Mouse (Mus musculus) kidney, embryonic 16.5 days (tissue): ENCODE measurements around the gene Rmdn2. TPM values are rescaled to one million over a fixed set of nuclear protein-coding genes. Genes with fewer than 3 reads are reported as not detected.
A peak's percentile ranks its signal among the peaks of the same experiment; 100 is the strongest.

Experiments used
- ATAC-seq: fragments of 200-750 bp; cut with Nextera tagmentation; 2 replicates; pipeline ENCODE4 v1.8.0; 2017; ENCODE audit warnings: moderate TSS enrichment; ENCODE audit not compliant: low FRiP score, low TSS enrichment
- H3K27ac ChIP-seq: fragments of 300-500 bp; sonication (generic); 2 replicates; pipeline ENCODE4 v1.5.1; 2014; ENCODE audit warnings: low read length
- H3K27me3 ChIP-seq: fragments of 300-500 bp; sonication (generic); 2 replicates; pipeline ENCODE4 v1.6.1; 2014; ENCODE audit warnings: low read length, control low read depth, mixed read lengths; ENCODE audit not compliant: insufficient read depth
- H3K36me3 ChIP-seq: fragments of 300-500 bp; sonication (generic); 2 replicates; pipeline ENCODE4 v1.6.1; 2014; ENCODE audit warnings: low read length, control low read depth, mixed read lengths; ENCODE audit not compliant: insufficient read depth
- H3K4me1 ChIP-seq: fragments of 300-500 bp; sonication (generic); 2 replicates; pipeline ENCODE4 v1.6.1; 2014; ENCODE audit warnings: low read length, control low read depth, mixed read lengths; ENCODE audit not compliant: insufficient read depth
- H3K4me2 ChIP-seq: fragments of 300-500 bp; sonication (generic); replicated peaks from 2 replicates; pipeline ENCODE4 v1.6.1; 2014; ENCODE audit warnings: low read depth, low read length
- H3K4me3 ChIP-seq: fragments of 300-500 bp; sonication (generic); 2 replicates; pipeline ENCODE4 v1.5.1; 2014; ENCODE audit warnings: mild to moderate bottlenecking, low read length
- H3K9ac ChIP-seq: fragments of 300-500 bp; sonication (generic); replicated peaks from 2 replicates; pipeline ENCODE4 v1.6.1; 2014; ENCODE audit warnings: low read length
- H3K9me3 ChIP-seq: fragments of 300-500 bp; sonication (generic); 2 replicates; pipeline ENCODE4 v1.6.1; 2016; ENCODE audit warnings: low read length, control low read depth
- WGBS: fragments of 180-500 bp; shearing (Covaris S2); extraction: QIAGEN DNeasy Blood & Tissue Kit; methylation state at CpG from one replicate; pipeline ENCODE4 v1.1.7; 2014; 5-methylcytosine and 5-hydroxymethylcytosine counted together
- polyA plus RNA-seq: library from polyadenylated mRNA; unstranded; fragments of >200 nt; fragmentation: Nextera tagmentation; extraction: Ambion mirVana; gene quantifications from 2 replicates; pipeline ENCODE4 v1.2.1, GENCODE M21; 2015

Gene Rmdn2
- polyA plus RNA-seq, 1 experiment from 2014 or later, result 16.5 TPM

DNA sequence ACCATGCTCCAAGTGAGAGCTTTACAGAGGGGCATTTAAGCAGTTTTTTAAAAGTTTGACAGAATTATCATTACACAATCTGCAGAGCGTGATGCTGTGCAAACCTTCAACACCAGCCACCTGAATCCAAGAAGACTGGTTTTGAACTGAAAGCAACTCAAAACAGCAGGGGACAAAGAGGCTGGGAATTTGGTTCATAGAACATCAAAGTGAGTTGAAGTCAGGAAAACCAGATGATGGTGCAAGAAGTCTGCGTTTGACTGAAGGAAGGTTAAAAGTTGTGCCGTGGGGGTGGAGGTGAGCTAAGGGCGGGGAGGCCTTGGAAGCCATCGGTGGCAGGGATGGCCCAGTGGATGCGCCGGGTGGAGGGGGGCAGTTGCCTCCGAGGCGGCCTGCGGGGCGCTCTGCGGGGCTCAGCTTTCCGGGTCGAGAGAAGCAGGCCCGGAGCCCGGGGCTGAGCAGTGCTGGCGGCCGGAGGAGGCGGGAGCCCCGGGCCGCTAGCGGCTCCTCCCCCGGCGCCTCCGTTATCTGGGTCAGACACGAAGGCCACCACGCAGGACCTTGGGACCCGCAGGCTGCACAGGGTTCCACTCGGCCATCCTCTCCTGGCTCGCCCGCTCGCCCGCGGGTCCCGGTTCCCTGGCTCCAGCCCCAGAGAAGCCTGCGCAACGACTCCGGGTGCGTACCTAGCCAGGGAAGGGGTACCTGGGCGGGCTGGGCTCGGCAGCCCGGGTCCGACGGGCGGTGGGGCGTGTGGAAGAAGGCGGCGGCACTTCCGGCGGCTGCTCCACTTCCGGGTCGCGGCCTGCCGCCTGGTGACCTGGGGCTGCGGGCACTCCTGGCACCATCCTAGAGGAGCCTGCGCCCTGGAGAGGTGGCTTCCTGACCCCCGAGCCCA, 3.3 kb downstream of the Rmdn2 start:
- 2% methylated on average over 55 of the region's 57 CpGs for WGBS
- Histone ChIP-seq H3K9ac (peak overlapping the region; percentile 90), H3K4me3 (peak overlapping the region; percentile 69), H3K9me3 (no peaks in the 10 kb centered on the region), H3K4me1 (peaks cover 4% of the 10 kb centered on the region; the same call in 1 of the 2 replicates), H3K36me3 (no peaks in the 10 kb centered on the region), H3K27ac (peak overlapping the region; percentile 83), H3K4me2 (peak overlapping the region; percentile 74), H3K27me3 (no peaks in the 10 kb centered on the region)
- peak; percentile 93 for ATAC-seq

DNA sequence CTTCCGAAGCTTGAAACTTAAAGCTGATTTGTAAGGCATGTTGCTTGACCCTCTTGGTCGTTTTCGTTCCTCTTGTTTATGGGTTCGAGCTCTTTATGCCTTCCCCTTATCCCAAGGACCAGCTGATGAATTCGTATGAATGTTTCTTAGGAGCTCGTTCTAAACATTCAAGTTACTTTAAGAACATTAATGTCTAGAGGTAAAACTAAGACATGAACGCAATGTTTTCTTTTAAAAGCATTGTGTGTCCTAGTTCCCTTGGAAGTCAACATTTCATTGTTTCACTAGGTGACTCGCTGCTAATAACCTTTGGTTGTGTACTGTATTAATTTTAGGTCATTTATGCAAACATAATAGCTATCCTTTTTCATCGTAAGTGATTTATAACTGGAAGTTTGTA, 4.2 kb downstream of the Rmdn2 start:
- Histone ChIP-seq H3K4me1 (peaks cover 4% of the 10 kb centered on the region; the same call in 1 of the 2 replicates), H3K36me3 (no peaks in the 10 kb centered on the region), H3K4me3 (peak overlapping the region; percentile 69), H3K9ac (no peak overlapping the region), H3K9me3 (no peaks in the 10 kb centered on the region), H3K27ac (no peak overlapping the region), H3K27me3 (no peaks in the 10 kb centered on the region), H3K4me2 (peak overlapping the region; percentile 74)
- no peak for ATAC-seq
- WGBS, result 76% methylated on average over 9 of the region's 9 CpGs

DNA sequence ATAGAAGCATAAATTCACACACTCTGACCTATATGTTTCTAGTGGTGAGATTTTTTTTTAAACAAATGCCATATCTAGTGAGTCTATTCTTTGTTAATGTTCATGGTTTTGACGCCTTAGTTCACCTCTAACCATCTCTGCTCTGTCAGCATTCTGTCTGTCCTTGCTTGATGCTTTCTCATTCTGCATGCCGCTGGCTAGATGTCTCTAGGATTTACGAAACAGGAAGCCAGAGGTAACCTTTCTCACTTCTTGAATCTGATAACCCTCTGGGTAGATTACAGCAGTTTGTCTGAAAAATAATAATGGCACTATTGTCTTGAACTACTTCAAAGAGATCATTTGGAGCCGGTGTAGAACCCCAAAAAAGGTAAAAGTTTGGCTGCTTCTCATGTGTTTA, 5.0 kb downstream of the Rmdn2 start:
- 73% methylated on average over 4 of the region's 4 CpGs for WGBS
- H3K36me3 ChIP-seq, result 0 out of 2 replicates have a peak, but pooled peaks cover 2% of the 10 kb centered on the region
- no peak overlapping the region for H3K4me2 ChIP-seq
- H3K9ac ChIP-seq, result no peak overlapping the region
- H3K9me3 ChIP-seq, result no peaks in the 10 kb centered on the region
- H3K4me1 ChIP-seq, result peaks cover 4% of the 10 kb centered on the region; the same call in 1 of the 2 replicates
- no peaks in the 10 kb centered on the region for H3K27me3 ChIP-seq
- ATAC-seq, result no peak
- H3K4me3 ChIP-seq, result no peak overlapping the region
- H3K27ac ChIP-seq, result no peak overlapping the region

DNA sequence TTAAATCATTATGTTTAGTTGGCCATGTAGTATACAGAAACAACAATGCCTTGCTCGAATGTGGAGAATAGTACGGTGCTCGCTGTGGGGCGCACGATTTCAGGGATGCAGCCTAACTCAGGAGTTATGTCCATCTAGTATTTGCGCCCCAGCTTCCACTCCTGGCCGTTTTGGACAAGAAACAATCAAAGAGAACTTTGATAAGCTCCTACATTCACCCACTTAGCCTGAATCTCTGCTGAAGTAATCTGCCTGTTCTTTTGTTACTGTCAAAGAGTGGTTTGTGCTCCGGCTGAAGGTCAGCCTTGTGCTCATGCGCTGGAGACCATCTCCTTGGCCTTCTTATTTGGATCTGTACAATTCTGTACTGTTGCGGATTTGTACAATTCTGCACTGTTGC, 6.8 kb downstream of the Rmdn2 start:
- H3K9ac ChIP-seq, result no peak overlapping the region
- H3K4me2 ChIP-seq, result no peak overlapping the region
- peaks cover 4% of the 10 kb centered on the region; the same call in 1 of the 2 replicates for H3K4me1 ChIP-seq
- H3K9me3 ChIP-seq, result no peaks in the 10 kb centered on the region
- no peak overlapping the region for H3K4me3 ChIP-seq
- H3K27ac ChIP-seq, result no peak overlapping the region
- no peaks in the 10 kb centered on the region for H3K27me3 ChIP-seq
- no peak for ATAC-seq
- WGBS, result 86% methylated on average over 10 of the region's 10 CpGs
- 0 out of 2 replicates have a peak, but pooled peaks cover 4% of the 10 kb centered on the region for H3K36me3 ChIP-seq

DNA sequence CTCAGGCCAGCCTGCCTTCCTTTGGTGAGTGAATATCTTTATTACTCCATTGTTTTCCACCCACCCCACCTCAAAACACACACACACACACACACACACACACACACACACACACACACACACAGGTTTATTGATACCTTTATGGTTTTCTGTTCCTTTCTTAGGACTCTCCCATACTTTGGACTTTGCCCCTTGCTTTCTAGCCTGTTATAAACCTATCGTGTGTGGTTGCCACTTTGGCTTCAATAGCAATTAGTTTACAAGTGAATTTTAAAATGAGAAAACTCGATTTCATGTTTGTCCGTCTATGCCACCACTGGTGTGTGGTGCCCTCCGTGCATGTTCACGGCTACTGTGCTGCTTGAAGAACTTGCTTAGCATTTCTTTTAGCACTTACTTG, 7.3 kb downstream of the Rmdn2 start:
- Histone ChIP-seq H3K9me3 (no peaks in the 10 kb centered on the region), H3K9ac (no peak overlapping the region), H3K4me2 (no peak overlapping the region), H3K27ac (no peak overlapping the region), H3K36me3 (0 out of 2 replicates have a peak, but pooled peaks cover 4% of the 10 kb centered on the region), H3K4me3 (no peak overlapping the region), H3K4me1 (peaks cover 4% of the 10 kb centered on the region; the same call in 1 of the 2 replicates), H3K27me3 (no peaks in the 10 kb centered on the region)
- WGBS, result 94% methylated on average over 5 of the region's 5 CpGs
- no peak for ATAC-seq

DNA sequence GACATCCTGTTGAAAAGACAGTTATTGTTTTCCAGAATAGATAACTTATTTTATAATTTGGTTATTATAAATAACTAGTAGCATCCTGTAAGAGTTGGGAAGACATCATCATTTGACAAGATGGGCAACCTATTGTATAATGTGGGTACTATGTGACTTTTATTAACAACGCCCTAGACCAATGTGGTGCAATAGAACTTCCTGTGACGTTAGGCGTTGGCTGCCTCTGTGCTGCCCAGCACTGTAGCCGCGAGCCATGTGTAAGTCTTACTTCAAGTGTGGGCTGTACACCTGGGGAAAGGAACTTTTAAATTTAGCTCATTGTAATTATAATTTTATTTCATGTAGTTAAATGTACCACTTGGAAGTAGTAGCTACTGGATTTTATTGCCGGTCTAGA, 10.4 kb downstream of the Rmdn2 start:
- WGBS, result 96% methylated on average over 6 of the region's 6 CpGs
- Histone ChIP-seq H3K4me2 (no peak overlapping the region), H3K36me3 (0 out of 2 replicates have a peak, but pooled peaks cover 4% of the 10 kb centered on the region), H3K4me1 (no peaks in the 10 kb centered on the region; the same call in 1 of the 2 replicates), H3K27me3 (no peaks in the 10 kb centered on the region), H3K27ac (no peak overlapping the region), H3K4me3 (no peak overlapping the region), H3K9me3 (no peaks in the 10 kb centered on the region), H3K9ac (no peak overlapping the region)
- ATAC-seq, result no peak

DNA sequence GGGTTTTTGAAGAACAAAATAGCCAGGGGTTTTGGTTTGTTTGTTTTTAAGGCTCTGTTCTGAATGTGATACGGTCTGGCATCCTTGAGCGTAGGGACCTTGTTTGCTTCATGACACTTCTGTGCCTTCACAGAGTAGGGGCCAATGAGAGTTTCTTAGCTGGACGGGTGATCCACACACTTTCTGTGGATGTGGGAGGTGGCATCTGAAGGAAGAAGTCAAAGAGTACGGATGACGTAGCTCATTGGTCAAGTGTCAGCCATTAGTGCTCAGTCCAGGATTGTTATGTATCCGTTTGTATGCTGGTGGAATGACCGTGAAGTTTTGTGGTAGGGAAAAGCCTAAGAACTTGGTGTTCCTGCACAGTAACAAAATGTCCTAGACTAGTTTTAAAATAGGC, 10.9 kb downstream of the Rmdn2 start:
- WGBS, result 85% methylated on average over 7 of the region's 7 CpGs
- Histone ChIP-seq H3K4me2 (no peak overlapping the region), H3K27ac (no peak overlapping the region), H3K36me3 (0 out of 2 replicates have a peak, but pooled peaks cover 4% of the 10 kb centered on the region), H3K9me3 (no peaks in the 10 kb centered on the region), H3K4me3 (no peak overlapping the region), H3K27me3 (no peaks in the 10 kb centered on the region), H3K4me1 (no peaks in the 10 kb centered on the region; the same call in 1 of the 2 replicates), H3K9ac (no peak overlapping the region)
- ATAC-seq, result no peak

DNA sequence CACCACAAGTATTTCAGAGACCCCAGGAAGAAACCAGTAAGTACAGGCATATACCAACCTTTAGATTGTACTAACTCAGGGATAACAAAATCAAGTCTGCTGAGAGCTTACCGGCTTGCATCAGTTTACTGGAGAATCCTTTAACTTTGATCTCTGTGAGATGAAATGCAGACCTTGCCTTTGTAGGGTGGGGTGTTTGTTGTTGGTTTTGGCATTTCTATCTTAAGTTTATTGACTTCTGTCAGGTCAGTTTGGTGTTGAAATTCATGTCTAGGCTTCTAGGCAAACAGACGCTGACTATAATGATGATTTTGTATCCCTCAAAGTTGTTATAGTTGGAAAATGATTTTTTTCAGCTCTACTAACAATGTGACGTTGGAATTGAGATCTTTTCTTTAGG, 12.2 kb downstream of the Rmdn2 start:
- no peak overlapping the region for H3K4me2 ChIP-seq

DNA sequence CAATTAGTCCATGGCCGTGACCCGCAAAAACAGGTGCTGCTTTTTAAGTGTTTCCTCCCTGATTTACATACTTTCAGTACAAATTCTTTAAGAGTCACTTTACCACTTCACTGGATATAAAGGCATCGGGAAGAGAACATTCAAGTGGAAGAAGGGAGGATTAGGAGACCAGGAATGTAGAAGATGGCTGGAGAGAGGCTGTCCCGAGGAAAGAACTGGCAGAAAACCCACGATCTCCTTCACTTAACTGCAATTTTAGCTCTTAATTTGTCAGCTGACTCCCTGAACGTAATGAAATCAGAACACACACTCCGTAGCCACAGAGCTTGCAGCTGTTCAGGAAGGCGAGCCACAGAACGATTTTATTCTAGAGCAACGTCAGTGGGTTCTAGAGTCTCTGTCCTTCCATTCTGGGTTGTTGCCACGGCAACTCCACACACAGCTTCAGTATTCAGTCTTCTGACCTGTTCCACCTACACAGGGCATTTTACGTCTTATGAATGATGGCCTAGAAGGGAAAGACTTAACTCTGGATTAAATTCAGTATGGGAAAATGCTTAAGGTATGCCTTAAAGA, 14.7 kb downstream of the Rmdn2 start:
- Histone ChIP-seq H3K4me2 (no peak overlapping the region), H3K4me1 (no peaks in the 10 kb centered on the region; the same call in 1 of the 2 replicates), H3K27me3 (no peaks in the 10 kb centered on the region), H3K9ac (no peak overlapping the region), H3K27ac (no peak overlapping the region), H3K36me3 (0 out of 2 replicates have a peak, but pooled peaks cover 4% of the 10 kb centered on the region), H3K4me3 (no peak overlapping the region), H3K9me3 (no peaks in the 10 kb centered on the region)
- ATAC-seq, result no peak
- WGBS, result 45% methylated on average over 12 of the region's 12 CpGs

More for the DNA sequence above, 12.2 kb downstream of the Rmdn2 start:
- WGBS, result 74% methylated on average over 3 of the region's 3 CpGs
- no peak overlapping the region for H3K27ac ChIP-seq
- H3K27me3 ChIP-seq, result no peaks in the 10 kb centered on the region
- no peaks in the 10 kb centered on the region; the same call in 1 of the 2 replicates for H3K4me1 ChIP-seq
- H3K36me3 ChIP-seq, result 0 out of 2 replicates have a peak, but pooled peaks cover 4% of the 10 kb centered on the region
- no peak overlapping the region for H3K9ac ChIP-seq
- H3K4me3 ChIP-seq, result no peak overlapping the region
- no peak for ATAC-seq
- H3K9me3 ChIP-seq, result no peaks in the 10 kb centered on the region
